Mouse (Mus musculus) cerebellum, adult 2 months (tissue): ENCODE data around the gene Smim7.

Source experiments
- CTCF ChIP-seq: fragments of 200-500 bp; IDR thresholded peaks from 2 replicates; pipeline ENCODE4 v1.5.1; 2011; ENCODE audit warnings: low read depth, mild to moderate bottlenecking, control low read depth, low read length, moderate library complexity, borderline replicate concordance; ENCODE audit not compliant: insufficient read depth
- POLR2A ChIP-seq: fragments of 200-500 bp; IDR thresholded peaks from 2 replicates; pipeline ENCODE4 v1.6.1; 2011; ENCODE audit warnings: low read length, control low read depth, borderline replicate concordance; ENCODE audit not compliant: insufficient read depth

GRCm38 (mm10) chr8:72549314-72549892 lies 21.5 kb downstream of the Smim7 start:
- no peak for TF ChIP-seq CTCF
- no peak for TF ChIP-seq POLR2A
